Mouse (Mus musculus) brain, embryonic 14.5 days (tissue): ENCODE results near the gene Cpeb3.

Source experiments
- CTCF ChIP-seq: fragments of 200-500 bp; IDR thresholded peaks from 2 replicates; pipeline ENCODE4 v1.5.1; 2012; ENCODE audit warnings: inconsistent platforms, mild to moderate bottlenecking, moderate library complexity, borderline replicate concordance; ENCODE audit not compliant: insufficient read depth, insufficient read length; ENCODE audit errors: extremely low read depth
- POLR2A ChIP-seq: fragments of 200-500 bp; IDR thresholded peaks from 2 replicates; pipeline ENCODE4 v1.6.1; 2012; ENCODE audit warnings: mild to moderate bottlenecking, inconsistent platforms, borderline replicate concordance; ENCODE audit not compliant: poor library complexity, insufficient read depth, insufficient read length, severe bottlenecking; ENCODE audit errors: extremely low read depth

- no peak for TF ChIP-seq CTCF
- no peak for TF ChIP-seq POLR2A
Observed at GRCm38 (mm10) chr19:37199889-37200288, 8.5 kb downstream of the Cpeb3 start.
